Mouse (Mus musculus) liver, postnatal 0 days (tissue): ENCODE data around the gene Pnpla2.

ENCODE experiments used
- CTCF ChIP-seq: sonication (generic); IDR thresholded peaks from 2 replicates; pipeline ENCODE4 v1.5.1; 2016; ENCODE audit warnings: antibody characterized with exemption, low read depth
- EP300 ChIP-seq: IDR thresholded peaks from 2 replicates; pipeline ENCODE4 v1.6.1; 2016; ENCODE audit warnings: antibody characterized with exemption, low read depth, mild to moderate bottlenecking

DNA sequence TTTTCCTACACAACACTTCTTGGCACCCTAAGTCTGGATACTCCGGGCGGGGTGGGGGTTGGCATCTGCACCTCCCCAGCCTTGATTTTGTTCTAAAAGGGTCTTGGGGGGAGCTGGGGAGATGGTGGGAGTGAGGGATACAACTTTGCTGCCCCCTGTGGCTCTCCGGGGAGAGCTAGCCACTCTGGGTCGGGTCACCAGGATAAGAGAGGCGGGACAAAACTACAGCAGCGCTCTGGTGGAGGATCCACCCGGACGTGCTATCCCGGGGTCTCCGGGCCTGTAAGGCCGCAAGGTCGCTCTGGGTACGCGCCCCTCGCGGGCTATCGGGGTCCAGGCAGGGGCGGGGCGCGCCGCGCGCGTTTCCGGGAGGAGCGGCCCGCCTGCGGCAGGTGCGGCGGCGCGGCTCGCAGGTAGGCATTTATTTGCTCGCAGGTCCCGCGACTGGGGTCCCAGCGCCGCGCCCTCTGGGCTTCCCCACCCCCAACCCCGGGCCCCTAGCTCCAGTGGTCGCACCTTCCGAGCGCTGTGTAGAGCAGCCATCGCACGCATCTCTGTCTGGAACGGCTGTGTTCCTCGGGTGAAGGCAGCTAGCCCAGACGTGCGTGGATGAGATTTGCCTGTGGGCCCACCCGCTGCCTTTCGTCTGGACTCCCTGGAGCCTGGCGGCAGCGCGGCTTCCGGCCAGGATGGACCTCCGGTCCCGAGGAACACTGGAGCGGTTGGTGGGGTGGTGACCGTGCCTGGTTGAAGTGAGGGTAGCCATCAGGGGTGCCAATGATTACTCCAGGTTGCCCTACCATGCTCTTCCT, 6.7 kb downstream of the Pnpla2 start:
- TF ChIP-seq CTCF = peak; percentile 29; the same call in 1 of the 2 replicates
- no peak for TF ChIP-seq EP300
